Mouse (Mus musculus): ENCODE measurements around the gene Fmo1. TPM values are rescaled to one million over a fixed set of nuclear protein-coding genes. Genes with fewer than 3 reads are reported as not detected.

Gene Fmo1
- polyA plus RNA-seq, 1 experiment = not detected

- Histone ChIP-seq H3K4me1 (no peaks in the 10 kb centered on the region), H3K27me3 (replicated peaks) (no peaks in the 10 kb centered on the region), H3K4me3 (replicated peaks) (no peak overlapping the region), H3K36me3 (replicated peaks; ENCODE audit: low read length) (no peaks in the 10 kb centered on the region), H3K9me3 (no peaks in the 10 kb centered on the region)
- TF ChIP-seq GATA1 (IDR thresholded peaks at IDR 0.05; ENCODE audit: borderline replicate concordance, low read length) = no peak
- no peak for TF ChIP-seq FLI1 (IDR thresholded peaks at IDR 0.05; ENCODE audit: low read length)
These were observed 18.9 kb downstream of the Fmo1 start for GRCm38 (mm10) chr1:162847554-162847953.

GRCm38 (mm10) chr1:162840211-162840610 lies 26.2 kb downstream of the Fmo1 start:
- Histone ChIP-seq H3K36me3 (replicated peaks; ENCODE audit: low read length) (no peaks in the 10 kb centered on the region), H3K4me1 (no peaks in the 10 kb centered on the region), H3K27me3 (replicated peaks) (no peaks in the 10 kb centered on the region), H3K9me3 (no peaks in the 10 kb centered on the region; the same call in 1 of the 2 replicates), H3K4me3 (replicated peaks) (no peak overlapping the region)
- no peak for TF ChIP-seq FLI1 (IDR thresholded peaks at IDR 0.05; ENCODE audit: low read length)
- no peak for TF ChIP-seq GATA1 (IDR thresholded peaks at IDR 0.05; ENCODE audit: borderline replicate concordance, low read length)

GRCm38 (mm10) chr1:162838976-162839375 lies 27.4 kb downstream of the Fmo1 start:
- H3K4me3 ChIP-seq (replicated peaks) = no peak overlapping the region
- H3K27me3 ChIP-seq (replicated peaks) = no peaks in the 10 kb centered on the region
- H3K36me3 ChIP-seq (replicated peaks; ENCODE audit: low read length) = no peaks in the 10 kb centered on the region
- TF ChIP-seq FLI1 (IDR thresholded peaks at IDR 0.05; ENCODE audit: low read length) (no peak), GATA1 (IDR thresholded peaks at IDR 0.05; ENCODE audit: borderline replicate concordance, low read length) (no peak)
- no peaks in the 10 kb centered on the region for H3K4me1 ChIP-seq
- no peaks in the 10 kb centered on the region; the same call in 1 of the 2 replicates for H3K9me3 ChIP-seq

GRCm38 (mm10) chr1:162834342-162834741 lies 32.1 kb downstream of the Fmo1 start:
- Histone ChIP-seq H3K4me3 (replicated peaks) (no peak overlapping the region), H3K27me3 (replicated peaks) (no peaks in the 10 kb centered on the region), H3K4me1 (no peaks in the 10 kb centered on the region), H3K36me3 (replicated peaks; ENCODE audit: low read length) (no peaks in the 10 kb centered on the region), H3K9me3 (peaks cover 7% of the 10 kb centered on the region)
- no peak for TF ChIP-seq FLI1 (IDR thresholded peaks at IDR 0.05; ENCODE audit: low read length)
- no peak for TF ChIP-seq GATA1 (IDR thresholded peaks at IDR 0.05; ENCODE audit: borderline replicate concordance, low read length)

- no peaks in the 10 kb centered on the region for H3K27me3 ChIP-seq (replicated peaks)
- no peak overlapping the region for H3K4me3 ChIP-seq (replicated peaks)
- TF ChIP-seq FLI1 (IDR thresholded peaks at IDR 0.05; ENCODE audit: low read length) (no peak), GATA1 (IDR thresholded peaks at IDR 0.05; ENCODE audit: borderline replicate concordance, low read length) (no peak)
- no peaks in the 10 kb centered on the region for H3K36me3 ChIP-seq (replicated peaks; ENCODE audit: low read length)
- H3K9me3 ChIP-seq = peaks cover 7% of the 10 kb centered on the region
- H3K4me1 ChIP-seq = no peaks in the 10 kb centered on the region
These were observed 33.8 kb downstream of the Fmo1 start for GRCm38 (mm10) chr1:162832574-162832953.

- H3K36me3 ChIP-seq (replicated peaks; ENCODE audit: low read length) = no peaks in the 10 kb centered on the region
- peaks cover 7% of the 10 kb centered on the region for H3K9me3 ChIP-seq
- no peak overlapping the region for H3K4me3 ChIP-seq (replicated peaks)
- H3K27me3 ChIP-seq (replicated peaks) = no peaks in the 10 kb centered on the region
- TF ChIP-seq FLI1 (IDR thresholded peaks at IDR 0.05; ENCODE audit: low read length) (no peak), GATA1 (IDR thresholded peaks at IDR 0.05; ENCODE audit: borderline replicate concordance, low read length) (no peak)
- H3K4me1 ChIP-seq = no peaks in the 10 kb centered on the region
These were observed 34.4 kb downstream of the Fmo1 start for GRCm38 (mm10) chr1:162831838-162832573.

- TF ChIP-seq GATA1 (IDR thresholded peaks at IDR 0.05; ENCODE audit: borderline replicate concordance, low read length) = no peak
- no peak for TF ChIP-seq FLI1 (IDR thresholded peaks at IDR 0.05; ENCODE audit: low read length)
- H3K4me3 ChIP-seq (replicated peaks) = no peak overlapping the region
- no peaks in the 10 kb centered on the region for H3K27me3 ChIP-seq (replicated peaks)
- no peaks in the 10 kb centered on the region for H3K4me1 ChIP-seq
- H3K36me3 ChIP-seq (replicated peaks; ENCODE audit: low read length) = no peaks in the 10 kb centered on the region
- peaks cover 4% of the 10 kb centered on the region; the same call in 1 of the 2 replicates for H3K9me3 ChIP-seq
These were observed 47.1 kb downstream of the Fmo1 start for GRCm38 (mm10) chr1:162819280-162819679.

- no peaks in the 10 kb centered on the region for H3K27me3 ChIP-seq (replicated peaks)
- no peak for TF ChIP-seq FLI1 (IDR thresholded peaks at IDR 0.05; ENCODE audit: low read length)
- TF ChIP-seq GATA1 (IDR thresholded peaks at IDR 0.05; ENCODE audit: borderline replicate concordance, low read length) = no peak
- H3K4me3 ChIP-seq (replicated peaks) = no peak overlapping the region
- H3K9me3 ChIP-seq = peaks cover 4% of the 10 kb centered on the region; the same call in 1 of the 2 replicates
- H3K36me3 ChIP-seq (replicated peaks; ENCODE audit: low read length) = no peaks in the 10 kb centered on the region
- no peaks in the 10 kb centered on the region for H3K4me1 ChIP-seq
These were observed 50.9 kb downstream of the Fmo1 start for GRCm38 (mm10) chr1:162815381-162816127.

GRCm38 (mm10) chr1:162814932-162815331 lies 51.5 kb downstream of the Fmo1 start:
- Histone ChIP-seq H3K9me3 (peaks cover 4% of the 10 kb centered on the region; the same call in 1 of the 2 replicates), H3K4me3 (replicated peaks) (no peak overlapping the region), H3K4me1 (no peaks in the 10 kb centered on the region), H3K36me3 (replicated peaks; ENCODE audit: low read length) (no peaks in the 10 kb centered on the region), H3K27me3 (replicated peaks) (no peaks in the 10 kb centered on the region)
- TF ChIP-seq GATA1 (IDR thresholded peaks at IDR 0.05; ENCODE audit: borderline replicate concordance, low read length) (no peak), FLI1 (IDR thresholded peaks at IDR 0.05; ENCODE audit: low read length) (no peak)

GRCm38 (mm10) chr1:162813836-162814156 lies 52.6 kb downstream of the Fmo1 start, which contains the start of gene Fmo4:
Gene Fmo4, minus strand, starts transcription at chr1:162813972.
- H3K27me3 ChIP-seq (replicated peaks) = no peaks in the 10 kb centered on the region
- no peaks in the 10 kb centered on the region for H3K4me1 ChIP-seq
- H3K4me3 ChIP-seq (replicated peaks) = no peak within 1 kb of the TSS
- no peaks in the 10 kb centered on the region for H3K36me3 ChIP-seq (replicated peaks; ENCODE audit: low read length)
- no peaks in the 10 kb centered on the region; the same call in 1 of the 2 replicates for H3K9me3 ChIP-seq
- no peak for TF ChIP-seq GATA1 (IDR thresholded peaks at IDR 0.05; ENCODE audit: borderline replicate concordance, low read length)
- no peak for TF ChIP-seq FLI1 (IDR thresholded peaks at IDR 0.05; ENCODE audit: low read length)
